Mouse (Mus musculus): ENCODE results near the gene Otulin. TPM values are rescaled to one million over a fixed set of nuclear protein-coding genes. Genes with fewer than 3 reads are reported as not detected.

Otulin gene
- polyA plus RNA-seq, 2 experiments = 14.6 to 24.1 TPM

DNA sequence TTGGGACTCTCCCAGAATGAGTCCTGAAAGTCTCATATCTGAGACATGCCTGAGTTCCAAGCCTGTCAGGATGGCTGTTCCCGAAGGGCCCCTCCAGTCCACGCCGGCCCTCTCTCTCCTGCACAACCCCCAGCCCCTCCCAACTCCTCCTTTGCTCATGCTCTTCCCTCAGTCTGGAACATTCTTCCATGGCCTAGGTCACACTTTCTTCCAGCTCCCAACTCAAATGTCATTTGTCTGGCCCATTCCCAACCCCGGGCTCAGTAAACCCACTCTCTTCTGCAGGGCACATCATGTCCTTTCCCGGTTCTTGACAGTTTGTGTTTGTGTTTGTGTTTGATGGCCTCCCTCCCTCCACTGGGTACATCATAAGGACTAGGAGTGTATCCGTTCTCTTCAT, 43.5 kb upstream of the Otulin start:
- no peak for ATAC-seq (ENCODE audit: insufficient read depth)
- H3K9ac ChIP-seq (replicated peaks) = no peak overlapping the region
- no peak overlapping the region for H3K4me3 ChIP-seq (ENCODE audit: insufficient read depth in 1 of 2, low read depth in 2 of 2, low read length in 2 of 2)
- H3K36me3 ChIP-seq (replicated peaks; ENCODE audit: control insufficient read depth, insufficient read depth, low read depth) = no peaks in the 10 kb centered on the region
- DNase-seq (ENCODE audit: low read depth in 3 of 3, low spot score in 3 of 3) = no peak
- no peak overlapping the region for H3K4me2 ChIP-seq (ENCODE audit: low read depth)
- H3K4me1 ChIP-seq (replicated peaks; ENCODE audit: control insufficient read depth in 2 of 2, insufficient read depth in 2 of 2, low read length in 1 of 2) = peaks cover 2 to 16% of the 10 kb centered on the region in 2 experiments; a peak in 3 of 4 replicates
- no peaks in the 10 kb centered on the region for H3K27me3 ChIP-seq (ENCODE audit: control insufficient read depth, insufficient read depth, low read length)
- H3K27ac ChIP-seq = no peak overlapping the region
- no peak for TF ChIP-seq EP300 (IDR thresholded peaks at IDR 0.05; ENCODE audit: low read depth)
- 69% methylated on average over 6 of the region's 6 CpGs for whole genome bisulfite sequencing (ENCODE audit: insufficient replicate concordance)
- H3K9me3 ChIP-seq (ENCODE audit: control insufficient read depth, low read length) = no peaks in the 10 kb centered on the region

DNA sequence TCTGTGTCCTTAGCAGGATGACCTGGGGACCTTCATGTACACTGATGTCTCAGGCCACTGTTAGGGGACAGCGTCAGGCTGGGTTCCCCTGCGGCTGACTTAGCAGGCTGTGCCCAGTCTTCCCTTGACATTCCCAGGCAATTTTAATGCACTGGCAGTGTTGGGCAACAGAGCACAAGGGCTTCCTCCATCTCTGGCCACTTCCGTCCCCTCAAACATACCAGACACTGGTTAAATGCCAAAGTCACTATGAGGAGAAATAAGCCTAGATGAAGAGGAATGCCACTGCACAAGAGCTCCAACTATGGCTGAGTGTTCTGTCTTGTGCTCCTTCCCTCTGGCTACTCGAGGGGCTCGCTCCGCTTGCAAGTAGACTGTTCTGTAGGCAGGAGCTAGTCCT, 42.7 kb upstream of the Otulin start:
- Histone ChIP-seq H3K9ac (replicated peaks) (no peak overlapping the region), H3K4me2 (ENCODE audit: low read depth) (no peak overlapping the region), H3K27me3 (ENCODE audit: control insufficient read depth, insufficient read depth, low read length) (no peaks in the 10 kb centered on the region), H3K9me3 (ENCODE audit: control insufficient read depth, low read length) (no peaks in the 10 kb centered on the region), H3K4me1 (replicated peaks; ENCODE audit: control insufficient read depth in 2 of 2, insufficient read depth in 2 of 2, low read length in 1 of 2) (peaks cover 2 to 16% of the 10 kb centered on the region in 2 experiments; a peak in 3 of 4 replicates), H3K36me3 (replicated peaks; ENCODE audit: control insufficient read depth, insufficient read depth, low read depth) (no peaks in the 10 kb centered on the region), H3K4me3 (ENCODE audit: insufficient read depth in 1 of 2, low read depth in 2 of 2, low read length in 2 of 2) (no peak overlapping the region), H3K27ac (no peak overlapping the region)
- no peak for TF ChIP-seq CTCF (IDR thresholded peaks at IDR 0.05; ENCODE audit: low read depth)
- no peak for TF ChIP-seq EP300 (IDR thresholded peaks at IDR 0.05; ENCODE audit: low read depth)
- DNase-seq (ENCODE audit: low read depth in 3 of 3, low spot score in 3 of 3) (no peak), ATAC-seq (ENCODE audit: insufficient read depth) (no peak)
- 70% methylated on average over 6 of the region's 6 CpGs for WGBS (ENCODE audit: insufficient replicate concordance)

- Histone ChIP-seq H3K27me3 (ENCODE audit: control insufficient read depth, insufficient read depth, low read length) (no peaks in the 10 kb centered on the region), H3K9me3 (ENCODE audit: control insufficient read depth, low read length) (no peaks in the 10 kb centered on the region), H3K4me2 (ENCODE audit: low read depth) (no peak overlapping the region), H3K9ac (replicated peaks) (no peak overlapping the region), H3K27ac (no peak overlapping the region), H3K4me1 (replicated peaks; ENCODE audit: control insufficient read depth in 2 of 2, insufficient read depth in 2 of 2, low read length in 1 of 2) (peaks cover 2 to 18% of the 10 kb centered on the region in 2 experiments; a peak in 3 of 4 replicates), H3K4me3 (ENCODE audit: insufficient read depth in 1 of 2, low read depth in 2 of 2, low read length in 2 of 2) (no peak overlapping the region), H3K36me3 (replicated peaks; ENCODE audit: control insufficient read depth, insufficient read depth, low read depth) (no peaks in the 10 kb centered on the region)
- ATAC-seq (ENCODE audit: insufficient read depth) (no peak), DNase-seq (ENCODE audit: low read depth in 3 of 3, low spot score in 3 of 3) (no peak)
- TF ChIP-seq CTCF (IDR thresholded peaks at IDR 0.05; ENCODE audit: low read depth) (no peak), EP300 (IDR thresholded peaks at IDR 0.05; ENCODE audit: low read depth) (no peak)
- WGBS (ENCODE audit: insufficient replicate concordance) = 53% methylated on average over 8 of the region's 8 CpGs
Measured at GRCm38 (mm10) chr15:27672259-27672658, 41.8 kb upstream of the Otulin start.

DNA sequence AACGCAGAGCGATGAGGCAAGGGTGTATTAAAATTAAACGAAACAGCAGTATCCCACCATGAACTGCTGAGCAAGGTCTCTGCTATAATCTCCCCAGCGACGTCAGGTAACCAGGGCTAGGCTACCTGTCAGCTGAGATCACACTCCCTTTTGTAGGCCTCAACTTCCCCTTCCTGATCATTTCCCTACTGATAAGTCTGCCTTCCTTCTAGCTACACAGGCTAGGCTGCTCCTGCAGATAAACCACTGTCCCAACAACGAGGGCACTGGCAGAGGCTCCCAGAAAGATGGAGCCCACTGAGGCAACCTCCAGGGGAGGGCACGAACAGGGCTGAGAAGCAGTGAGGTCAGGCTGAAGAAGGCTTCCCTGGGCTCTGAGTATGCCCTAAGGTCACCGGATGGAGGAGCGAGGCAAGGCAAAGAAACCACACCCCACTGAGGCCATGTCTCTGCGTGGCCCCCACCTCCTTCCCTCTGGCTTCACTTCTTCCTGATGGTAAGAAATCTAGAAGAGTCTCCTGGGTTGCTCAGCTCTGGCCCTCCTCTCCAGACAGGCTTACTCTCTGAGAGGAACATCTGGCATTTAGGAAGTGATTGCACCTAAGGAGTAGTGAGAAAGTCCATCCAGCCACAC, 41.2 kb upstream of the Otulin start:
- Histone ChIP-seq H3K9ac (replicated peaks) (no peak overlapping the region), H3K27me3 (ENCODE audit: control insufficient read depth, insufficient read depth, low read length) (no peaks in the 10 kb centered on the region), H3K9me3 (ENCODE audit: control insufficient read depth, low read length) (no peaks in the 10 kb centered on the region), H3K4me1 (replicated peaks; ENCODE audit: control insufficient read depth in 2 of 2, insufficient read depth in 2 of 2, low read length in 1 of 2) (peaks cover 2 to 21% of the 10 kb centered on the region in 2 experiments; a peak in 3 of 4 replicates), H3K36me3 (replicated peaks; ENCODE audit: control insufficient read depth, insufficient read depth, low read depth) (no peaks in the 10 kb centered on the region), H3K4me3 (ENCODE audit: insufficient read depth in 1 of 2, low read depth in 2 of 2, low read length in 2 of 2) (no peak overlapping the region), H3K4me2 (ENCODE audit: low read depth) (no peak overlapping the region), H3K27ac (no peak overlapping the region)
- TF ChIP-seq CTCF (IDR thresholded peaks at IDR 0.05; ENCODE audit: low read depth) = no peak
- no peak for TF ChIP-seq EP300 (IDR thresholded peaks at IDR 0.05; ENCODE audit: low read depth)
- ATAC-seq (ENCODE audit: insufficient read depth) (peak; percentile 15; the same call in 1 of the 2 replicates), DNase-seq (ENCODE audit: low read depth in 3 of 3, low spot score in 3 of 3) (no peak)
- 18% methylated on average over 10 of the region's 10 CpGs for WGBS (ENCODE audit: insufficient replicate concordance)

DNA sequence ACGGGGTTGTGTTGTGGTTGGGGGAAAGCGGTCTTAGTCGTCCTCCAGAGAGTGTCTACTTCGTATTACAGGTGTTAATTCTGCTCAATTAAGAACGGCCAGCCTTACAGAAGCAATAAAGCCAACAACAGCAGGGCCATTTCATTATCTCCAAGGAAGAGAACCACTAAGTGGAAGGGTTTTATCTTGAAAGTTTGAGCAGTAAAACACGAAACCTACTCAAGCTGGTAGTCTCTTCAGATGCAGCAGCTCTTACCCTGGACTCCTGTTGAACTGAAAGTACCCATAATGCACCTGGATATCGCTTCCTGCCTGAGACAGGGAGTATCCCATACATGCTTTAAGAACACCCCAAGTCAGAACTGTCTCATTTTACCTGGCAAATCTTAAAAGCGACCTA, 40.2 kb upstream of the Otulin start:
- ATAC-seq (ENCODE audit: insufficient read depth) (no peak), DNase-seq (ENCODE audit: low read depth in 3 of 3, low spot score in 3 of 3) (no peak)
- WGBS (ENCODE audit: insufficient replicate concordance) = 46% methylated on average over 8 of the region's 8 CpGs
- H3K4me2 ChIP-seq (ENCODE audit: low read depth) = no peak overlapping the region; the same call in 1 of the 2 replicates
- no peaks in the 10 kb centered on the region for H3K36me3 ChIP-seq (replicated peaks; ENCODE audit: control insufficient read depth, insufficient read depth, low read depth)
- no peak for TF ChIP-seq CTCF (IDR thresholded peaks at IDR 0.05; ENCODE audit: low read depth)
- TF ChIP-seq EP300 (IDR thresholded peaks at IDR 0.05; ENCODE audit: low read depth) = no peak
- peaks cover 2 to 21% of the 10 kb centered on the region in 2 experiments; a peak in 3 of 4 replicates for H3K4me1 ChIP-seq (replicated peaks; ENCODE audit: control insufficient read depth in 2 of 2, insufficient read depth in 2 of 2, low read length in 1 of 2)
- no peak overlapping the region for H3K27ac ChIP-seq
- no peak overlapping the region for H3K9ac ChIP-seq (replicated peaks)
- H3K9me3 ChIP-seq (ENCODE audit: control insufficient read depth, low read length) = no peaks in the 10 kb centered on the region
- H3K4me3 ChIP-seq (ENCODE audit: insufficient read depth in 1 of 2, low read depth in 2 of 2, low read length in 2 of 2) = no peak overlapping the region
- no peaks in the 10 kb centered on the region for H3K27me3 ChIP-seq (ENCODE audit: control insufficient read depth, insufficient read depth, low read length)

Measured in liver, embryonic 14.5 days (tissue).